Mouse (Mus musculus): Measurements from ENCODE around the gene Stat4. TPM values are rescaled to one million over a fixed set of nuclear protein-coding genes. Genes with fewer than 3 reads are reported as not detected.
A peak's percentile ranks its signal among the peaks of the same experiment; 100 is the strongest.

The Stat4 gene
- total and polyA plus RNA-seq, 3 experiments: 11.4 to 17.5 (median 16.7) TPM

- H3K9me3 ChIP-seq (replicated peaks; ENCODE audit: low read length): no peaks in the 10 kb centered on the region
- dilution Hi-C loops (cut with MboI; ENCODE audit: extremely low pct_ligation_motif_present, extremely low pct_unique_long_range_greater_than_20kb, low sequenced_read_pairs): no loop called here
- no peak overlapping the region for H3K4me3 ChIP-seq (replicated peaks in 1 of 3; ENCODE audit: low read depth in 2 of 3, low read length in 2 of 3, poor library complexity in 1 of 3)
- in situ Hi-C loops (cut with MboI; ENCODE audit: low pct_ligation_motif_present, low pct_unique_long_range_greater_than_20kb, low sequenced_read_pairs): loop anchor here (25.0 kb wide), 1 partner anchor 451 kb away; no protein-coding TSS in a partner anchor
- no peaks in the 10 kb centered on the region for H3K79me2 ChIP-seq (replicated peaks; ENCODE audit: control insufficient read depth, extremely low read depth, insufficient read depth, poor library complexity, severe bottlenecking)
- no peak overlapping the region for H3K4me2 ChIP-seq (ENCODE audit: insufficient read depth, low read depth, poor library complexity, severe bottlenecking)
- H3K9ac ChIP-seq (ENCODE audit: insufficient read depth, low read depth): no peak overlapping the region
- TF ChIP-seq MXI1 (IDR thresholded peaks at IDR 0.05; ENCODE audit: low read depth, low read length) (no peak), ZKSCAN1 (IDR thresholded peaks at IDR 0.05; ENCODE audit: borderline replicate concordance, low read depth, low read length) (no peak), USF2 (conservative IDR thresholded peaks at IDR 0.05; ENCODE audit: low read depth, low read length) (no peak), ZMIZ1 (IDR thresholded peaks at IDR 0.05; ENCODE audit: low read depth, low read length) (no peak), RAD21 (IDR thresholded peaks at IDR 0.05; ENCODE audit: low read depth, low read length) (no peak), JUN (IDR thresholded peaks at IDR 0.05; ENCODE audit: insufficient read depth, low read depth, low read length) (no peak), MEF2A (IDR thresholded peaks at IDR 0.05; ENCODE audit: borderline replicate concordance, low read depth, low read length) (no peak), CHD1 (IDR thresholded peaks at IDR 0.05; ENCODE audit: low read depth, low read length) (no peak), EP300 (IDR thresholded peaks at IDR 0.05; ENCODE audit: low read length) (no peak), ZC3H11A (IDR thresholded peaks at IDR 0.05; ENCODE audit: low read depth, low read length) (no peak), GABPA (IDR thresholded peaks at IDR 0.05; ENCODE audit: insufficient replicate concordance, low read depth, low read length) (no peak), ETS1 (conservative IDR thresholded peaks at IDR 0.05; ENCODE audit: low read depth, low read length) (no peak), SIN3A (IDR thresholded peaks at IDR 0.05; ENCODE audit: low read length) (no peak), ELF1 (IDR thresholded peaks at IDR 0.05; ENCODE audit: low read depth, low read length) (no peak)
- H3K36me3 ChIP-seq (replicated peaks in 1 of 2; ENCODE audit: control insufficient read depth in 1 of 2, insufficient read depth in 1 of 2, low read length in 1 of 2): peaks cover 0 to 5% of the 10 kb centered on the region in 2 experiments
- 0 out of 4 replicates have a peak, but pooled peaks cover 0 to 2% of the 10 kb centered on the region in 2 experiments for H3K4me1 ChIP-seq (ENCODE audit: control insufficient read depth in 1 of 2, insufficient read depth in 2 of 2)
- no peaks in the 10 kb centered on the region for H3K27me3 ChIP-seq (replicated peaks)
- H3K27ac ChIP-seq (ENCODE audit: insufficient read depth, low read depth): no peak overlapping the region
- no peak for DNase-seq (ENCODE audit: extremely low read depth)
Observed at GRCm38 (mm10) chr1:52088634-52089033, 101.7 kb downstream of the Stat4 start.

- peak; percentile 60 for DNase-seq (ENCODE audit: extremely low read depth)
- TF ChIP-seq UBTF (IDR thresholded peaks at IDR 0.05; ENCODE audit: low read depth, low read length): no peak
- peak; percentile 51 to 92 for TF ChIP-seq CTCF (conservative IDR thresholded peaks at IDR 0.05 in 1 of 2, IDR thresholded peaks at IDR 0.05 in 1 of 2; ENCODE audit: low read depth in 2 of 2, low read length in 2 of 2)
- TF ChIP-seq NELFE (IDR thresholded peaks at IDR 0.05; ENCODE audit: low read depth, low read length): peak; percentile 38; the same call in 1 of the 2 replicates
- TF ChIP-seq HCFC1 (IDR thresholded peaks at IDR 0.05; ENCODE audit: low read depth, low read length): 0 out of 2 replicates have a peak, but pooled peaks have one; percentile 18
- no peak for TF ChIP-seq JUN (IDR thresholded peaks at IDR 0.05; ENCODE audit: insufficient read depth, low read depth, low read length)
- TF ChIP-seq MAZ (IDR thresholded peaks at IDR 0.05; ENCODE audit: low read depth, low read length): 0 out of 2 replicates have a peak, but pooled peaks have one; percentile 25
- peak; percentile 77 for TF ChIP-seq ZC3H11A (IDR thresholded peaks at IDR 0.05; ENCODE audit: low read depth, low read length)
- TF ChIP-seq SIN3A (IDR thresholded peaks at IDR 0.05; ENCODE audit: low read length): no peak
- no peak for TF ChIP-seq E2F4 (IDR thresholded peaks at IDR 0.05; ENCODE audit: insufficient replicate concordance, low read depth, low read length)
- TF ChIP-seq RAD21 (IDR thresholded peaks at IDR 0.05; ENCODE audit: low read depth, low read length): peak; percentile 94
- no peak for TF ChIP-seq NRF1 (IDR thresholded peaks at IDR 0.05; ENCODE audit: low read depth, low read length)
- peak; percentile 89 for TF ChIP-seq SMC3 (IDR thresholded peaks at IDR 0.05; ENCODE audit: low read depth, low read length)
- no peak for TF ChIP-seq KAT2A (IDR thresholded peaks at IDR 0.05; ENCODE audit: insufficient replicate concordance, low read length)
- no peak for TF ChIP-seq ETS1 (conservative IDR thresholded peaks at IDR 0.05; ENCODE audit: low read depth, low read length)
- TF ChIP-seq TCF12 (IDR thresholded peaks at IDR 0.05; ENCODE audit: low read depth, low read length): no peak
- TF ChIP-seq ZNF384 (IDR thresholded peaks at IDR 0.05; ENCODE audit: low read depth, low read length): peak; percentile 12; the same call in 1 of the 2 replicates
- TF ChIP-seq CHD2 (IDR thresholded peaks at IDR 0.05; ENCODE audit: low read length): no peak
- no peak for TF ChIP-seq CHD1 (IDR thresholded peaks at IDR 0.05; ENCODE audit: low read depth, low read length)
- in situ Hi-C loops (cut with MboI; ENCODE audit: low pct_ligation_motif_present, low pct_unique_long_range_greater_than_20kb, low sequenced_read_pairs): loop anchor here (5.0 to 25.0 kb wide), 2 partner anchors 91 to 461 kb away; no protein-coding TSS in a partner anchor
- dilution Hi-C loops (cut with MboI; ENCODE audit: extremely low pct_ligation_motif_present, extremely low pct_unique_long_range_greater_than_20kb, low sequenced_read_pairs): no loop called here
- no peak overlapping the region for H3K4me2 ChIP-seq (ENCODE audit: insufficient read depth, low read depth, poor library complexity, severe bottlenecking)
- H3K9ac ChIP-seq (ENCODE audit: insufficient read depth, low read depth): no peak overlapping the region
- H3K4me3 ChIP-seq (replicated peaks in 1 of 3; ENCODE audit: low read depth in 2 of 3, low read length in 2 of 3, poor library complexity in 1 of 3): no peak overlapping the region
- H3K27ac ChIP-seq (ENCODE audit: insufficient read depth, low read depth): no peak overlapping the region
- H3K79me2 ChIP-seq (replicated peaks; ENCODE audit: control insufficient read depth, extremely low read depth, insufficient read depth, poor library complexity, severe bottlenecking): no peaks in the 10 kb centered on the region
- no peaks in the 10 kb centered on the region for H3K27me3 ChIP-seq (replicated peaks)
- no peaks in the 10 kb centered on the region for H3K9me3 ChIP-seq (replicated peaks; ENCODE audit: low read length)
- peaks cover 4 to 19% of the 10 kb centered on the region in 2 experiments; a peak in 3 of 4 replicates for H3K4me1 ChIP-seq (ENCODE audit: control insufficient read depth in 1 of 2, insufficient read depth in 2 of 2)
- peaks cover 3 to 20% of the 10 kb centered on the region in 2 experiments for H3K36me3 ChIP-seq (replicated peaks in 1 of 2; ENCODE audit: control insufficient read depth in 1 of 2, insufficient read depth in 1 of 2, low read length in 1 of 2)
Observed at GRCm38 (mm10) chr1:52098618-52099232, 111.8 kb downstream of the Stat4 start.
